Mouse (Mus musculus) Muller cell, postnatal 12 days (primary cell): Measurements from ENCODE around the gene Cks1b.

Experiments
- DNase-seq: peaks from one replicate; pipeline ENCODE4 v3.0.0-alpha.2; 2015; ENCODE audit errors: inconsistent ontology term

Gene Cks1b

GRCm38 (mm10) chr3:89425876-89426275 is 7.7 kb upstream of the Cks1b start:
- no peak for DNase-seq

- no peak for DNase-seq
These were observed 7.0 kb upstream of the Cks1b start for GRCm38 (mm10) chr3:89425141-89425525.

GRCm38 (mm10) chr3:89424416-89425140 is 6.4 kb upstream of the Cks1b start:
- DNase-seq: no peak

- DNase-seq: no peak
These were observed 4.5 kb upstream of the Cks1b start for GRCm38 (mm10) chr3:89422556-89423205.

GRCm38 (mm10) chr3:89421810-89422473 is 3.8 kb upstream of the Cks1b start:
- DNase-seq: peak; percentile 39

- DNase-seq: peak; percentile 93
These were observed 3.0 kb upstream of the Cks1b start for GRCm38 (mm10) chr3:89421002-89421774.

- DNase-seq: no peak
These were observed 2.2 kb upstream of the Cks1b start for GRCm38 (mm10) chr3:89420421-89420820.

- no peak for DNase-seq
These were observed 1.8 kb upstream of the Cks1b start for GRCm38 (mm10) chr3:89419981-89420380.

- DNase-seq: peak; percentile 82
These were observed 1.4 kb upstream of the Cks1b start for GRCm38 (mm10) chr3:89419571-89419970.

- peak; percentile 95 for DNase-seq
These were observed 673 bp upstream of the Cks1b start for GRCm38 (mm10) chr3:89418861-89419250.

GRCm38 (mm10) chr3:89417840-89418169 is 378 bp downstream of the Cks1b start:
- DNase-seq: no peak

GRCm38 (mm10) chr3:89417131-89417530 is 1.1 kb downstream of the Cks1b start:
- DNase-seq: no peak

GRCm38 (mm10) chr3:89416158-89416557 is 2.0 kb downstream of the Cks1b start:
- no peak for DNase-seq

- DNase-seq: peak; percentile 95
These were observed 6.4 kb downstream of the Cks1b start, which contains the start of gene Flad1 for GRCm38 (mm10) chr3:89411490-89412393. Flad1 (minus strand) TSS chr3:89411870.

- no peak for DNase-seq
These were observed 7.3 kb downstream of the Cks1b start for GRCm38 (mm10) chr3:89410864-89411263.

GRCm38 (mm10) chr3:89409701-89410100 is 8.5 kb downstream of the Cks1b start:
- DNase-seq: no peak

- DNase-seq: no peak
These were observed 9.7 kb downstream of the Cks1b start for GRCm38 (mm10) chr3:89408448-89408847.

GRCm38 (mm10) chr3:89406887-89407286 is 11.3 kb downstream of the Cks1b start:
- DNase-seq: no peak

GRCm38 (mm10) chr3:89402693-89403092 is 15.5 kb downstream of the Cks1b start, which contains the start of gene Lenep:
Lenep (minus strand) TSS chr3:89402793.
- DNase-seq: peak; percentile 42

- no peak for DNase-seq
These were observed 16.9 kb downstream of the Cks1b start for GRCm38 (mm10) chr3:89401329-89401728.

GRCm38 (mm10) chr3:89396654-89397005 is 21.6 kb downstream of the Cks1b start:
- DNase-seq: no peak
